Comparison of ENCODE assay signal across 8 mouse cellular contexts in the genomic region with DNA sequence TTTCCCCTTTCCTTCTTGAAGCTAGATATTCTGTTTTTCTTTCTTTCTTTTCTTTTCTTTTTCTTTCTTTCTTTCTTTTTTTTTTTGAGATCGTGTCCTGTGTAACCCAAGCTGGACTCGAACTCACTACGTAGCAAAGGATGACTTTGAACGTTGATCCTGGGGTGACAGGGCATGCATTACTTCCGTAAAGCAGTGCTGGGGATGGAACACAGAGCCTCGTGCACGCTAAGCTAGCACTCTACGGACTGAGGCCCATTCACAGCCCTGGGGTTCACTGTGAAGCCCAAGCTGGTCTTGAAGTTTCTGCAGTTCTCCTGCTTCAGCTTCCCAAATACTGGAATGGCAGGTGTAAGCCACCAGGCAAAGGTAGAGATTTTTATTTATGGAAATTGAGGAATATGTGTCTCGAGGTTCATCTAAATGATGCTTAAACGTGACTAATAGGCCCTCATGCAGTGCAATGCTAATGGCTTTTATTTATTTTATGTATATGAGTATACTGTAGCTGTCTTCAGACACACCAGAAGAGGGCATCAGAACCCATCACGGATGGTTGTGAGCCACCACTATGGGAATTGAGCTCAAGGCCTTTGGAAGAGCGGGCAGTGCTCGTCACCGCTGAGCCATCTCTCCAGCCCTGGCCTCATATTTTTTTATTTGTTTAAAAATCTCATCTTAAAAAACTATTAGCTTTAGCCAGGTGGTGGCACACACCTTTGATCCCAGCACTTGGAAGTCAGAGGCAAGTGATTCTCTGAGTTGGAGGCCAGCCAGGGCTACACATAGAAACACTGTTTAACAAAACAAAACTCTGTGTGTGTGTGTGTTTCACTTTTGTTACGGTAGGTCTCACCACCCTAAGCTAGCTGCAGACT. TPM values are rescaled to one million over a fixed set of nuclear protein-coding genes. Genes with fewer than 3 reads are reported as not detected.
DNase-seq lines count a peak whose midpoint lies in the region; ATAC-seq lines count a peak whose summit lies in the region.

No protein-coding gene starts in this region.

- H3K9me3 ChIP-seq in heart, embryonic 16.5 days (replicated peaks; ENCODE audit: control insufficient read depth, low read length) = no peaks in the 10 kb centered on the region
- H3K9me3 ChIP-seq in hindbrain, embryonic 16.5 days (ENCODE audit: control insufficient read depth, low read length) = no peaks in the 10 kb centered on the region
- H3K9me3 ChIP-seq in midbrain, embryonic 11.5 days (ENCODE audit: control insufficient read depth, low read length) = no peaks in the 10 kb centered on the region

- H3K9ac ChIP-seq in heart, embryonic 16.5 days (ENCODE audit: low read length) = peak overlapping the region; percentile 96
- H3K9ac ChIP-seq in hindbrain, embryonic 16.5 days (ENCODE audit: low read depth, low read length) = peak overlapping the region; percentile 91
- peak overlapping the region; percentile 90 for H3K9ac ChIP-seq in midbrain, embryonic 11.5 days (ENCODE audit: low read length)

- ATAC-seq in heart, embryonic 16.5 days (replicated peaks; ENCODE audit: extremely low read depth, insufficient read depth, low FRiP score) = no peak
- no peak for ATAC-seq in hindbrain, embryonic 16.5 days
- peak; percentile 51; the same call in 1 of the 2 replicates for ATAC-seq in midbrain, embryonic 11.5 days (ENCODE audit: low FRiP score)

- no peak for DNase-seq in heart, postnatal 10 days
- DNase-seq in NIH3T3 (ENCODE audit: low read depth) = peak; percentile 41
- DNase-seq in midbrain, embryonic 11.5 days (ENCODE audit: low spot score, missing footprints) = no peak
- DNase-seq in adrenal gland, adult 18-20 months (ENCODE audit: low spot score in 2 of 2) = no peak
- no peak for DNase-seq in embryo, embryonic 9.5 days (ENCODE audit: extremely low spot score)
- DNase-seq in cerebellum, adult 9-10 months = no peak

- 29% methylated on average over 15 of the region's 15 CpGs for WGBS in heart, embryonic 16.5 days
- WGBS in hindbrain, embryonic 16.5 days = 30% methylated on average over 15 of the region's 15 CpGs
- WGBS in midbrain, embryonic 11.5 days = 30% methylated on average over 15 of the region's 15 CpGs

- intact Hi-C loops in heart, postnatal 10 days (cut with DNase I) = loop anchor here (5.0 kb wide), 1 partner anchor 41 kb away; no protein-coding TSS in a partner anchor

- no peaks in the 10 kb centered on the region for H3K27me3 ChIP-seq in heart, embryonic 16.5 days (ENCODE audit: control insufficient read depth, insufficient read depth, low read length)
- H3K27me3 ChIP-seq in hindbrain, embryonic 16.5 days (replicated peaks; ENCODE audit: control insufficient read depth, insufficient read depth, low read length) = no peaks in the 10 kb centered on the region
- H3K27me3 ChIP-seq in midbrain, embryonic 11.5 days (ENCODE audit: control insufficient read depth, insufficient read depth, low read length) = no peaks in the 10 kb centered on the region

- peak overlapping the region; percentile 99 for H3K4me3 ChIP-seq in heart, embryonic 16.5 days (ENCODE audit: low read length)
- peak overlapping the region; percentile 98 for H3K4me3 ChIP-seq in hindbrain, embryonic 16.5 days (ENCODE audit: low read length)
- H3K4me3 ChIP-seq in midbrain, embryonic 11.5 days (ENCODE audit: low read depth, low read length) = peak overlapping the region; percentile 87

- H3K4me1 ChIP-seq in heart, embryonic 16.5 days (ENCODE audit: control insufficient read depth, insufficient read depth, low read length) = peaks cover 8% of the 10 kb centered on the region; the same call in 1 of the 2 replicates
- H3K4me1 ChIP-seq in hindbrain, embryonic 16.5 days (ENCODE audit: control insufficient read depth, insufficient read depth, low read depth, low read length) = peaks cover 7% of the 10 kb centered on the region
- H3K4me1 ChIP-seq in midbrain, embryonic 11.5 days (ENCODE audit: control insufficient read depth, insufficient read depth, low read length) = peaks cover 8% of the 10 kb centered on the region

- H3K4me2 ChIP-seq in heart, embryonic 16.5 days (ENCODE audit: low read depth, low read length) = peak overlapping the region; percentile 94
- H3K4me2 ChIP-seq in hindbrain, embryonic 16.5 days (ENCODE audit: low read length) = peak overlapping the region; percentile 97
- peak overlapping the region; percentile 85 for H3K4me2 ChIP-seq in midbrain, embryonic 11.5 days

- H3K27ac ChIP-seq in heart, embryonic 16.5 days (ENCODE audit: low read length) = 0 out of 2 replicates have a peak overlapping the region, but pooled peaks have one; percentile 37
- no peak overlapping the region for H3K27ac ChIP-seq in hindbrain, embryonic 16.5 days (ENCODE audit: low read depth, low read length)
- no peak overlapping the region for H3K27ac ChIP-seq in midbrain, embryonic 11.5 days (ENCODE audit: low read depth, low read length)

- H3K36me3 ChIP-seq in heart, embryonic 16.5 days (ENCODE audit: control insufficient read depth, insufficient read depth) = 0 out of 2 replicates have a peak, but pooled peaks cover 3% of the 10 kb centered on the region
- H3K36me3 ChIP-seq in hindbrain, embryonic 16.5 days (ENCODE audit: control insufficient read depth, insufficient read depth, low read length) = no peaks in the 10 kb centered on the region
- no peaks in the 10 kb centered on the region for H3K36me3 ChIP-seq in midbrain, embryonic 11.5 days (ENCODE audit: control insufficient read depth, insufficient read depth, low read length)

RNA-seq across cellular contexts. Expression of gene Rfc2, which starts 2.1 kb away (rescaled TPM):
- 190 and 224 TPM in 2 replicates for polyA plus RNA-seq in heart, embryonic 16.5 days (2015; fragmentation: Nextera tagmentation; extraction: Ambion mirVana)
- total RNA-seq in heart, postnatal 10 days (2021) = 10 to 100 TPM; 37.6 to 39.8 TPM
- 189 and 192 TPM in 2 replicates for polyA plus RNA-seq in hindbrain, embryonic 16.5 days (2015; fragmentation: Nextera tagmentation; extraction: Ambion mirVana)
- 321 and 338 TPM in 2 replicates for polyA plus RNA-seq in midbrain, embryonic 11.5 days (2014; fragmentation: Nextera tagmentation; extraction: Ambion mirVana)
- total RNA-seq in adrenal gland, adult 18-20 months (2021) = 10 to 100 TPM; 34.8 to 37.4 TPM

RNA-seq across cellular contexts. Expression of gene Syna, which starts 23.3 kb away (rescaled TPM):
- not detected in 2 replicates for polyA plus RNA-seq in heart, embryonic 16.5 days (2015; fragmentation: Nextera tagmentation; extraction: Ambion mirVana)
- not detected for total RNA-seq in heart, postnatal 10 days (2021)
- 0.22 and 0.45 TPM in 2 replicates for polyA plus RNA-seq in hindbrain, embryonic 16.5 days (2015; fragmentation: Nextera tagmentation; extraction: Ambion mirVana)
- 0.30 TPM in 1 of 2 replicates, not detected in the other for polyA plus RNA-seq in midbrain, embryonic 11.5 days (2014; fragmentation: Nextera tagmentation; extraction: Ambion mirVana)
- not detected for total RNA-seq in adrenal gland, adult 18-20 months (2021)

RNA-seq across cellular contexts. Expression of gene Clip2, which starts 31.0 kb away (rescaled TPM):
- polyA plus RNA-seq in heart, embryonic 16.5 days (2015; fragmentation: Nextera tagmentation; extraction: Ambion mirVana) = 1.4 TPM in 2 replicates
- total RNA-seq in heart, postnatal 10 days (2021) = 10 to 100 TPM; 14.6 to 16.0 TPM
- polyA plus RNA-seq in hindbrain, embryonic 16.5 days (2015; fragmentation: Nextera tagmentation; extraction: Ambion mirVana) = 14.4 and 15.8 TPM in 2 replicates
- 5.6 and 5.8 TPM in 2 replicates for polyA plus RNA-seq in midbrain, embryonic 11.5 days (2014; fragmentation: Nextera tagmentation; extraction: Ambion mirVana)
- total RNA-seq in adrenal gland, adult 18-20 months (2021) = 10 to 100 TPM; 16.7 to 17.7 TPM

RNA-seq across cellular contexts. Expression of gene Lat2, which starts 31.6 kb away (rescaled TPM):
- polyA plus RNA-seq in heart, embryonic 16.5 days (2015; fragmentation: Nextera tagmentation; extraction: Ambion mirVana) = 4.5 and 5.7 TPM in 2 replicates
- 1 to 10 TPM; 2.8 to 4.5 TPM for total RNA-seq in heart, postnatal 10 days (2021)
- polyA plus RNA-seq in hindbrain, embryonic 16.5 days (2015; fragmentation: Nextera tagmentation; extraction: Ambion mirVana) = 2.1 and 2.6 TPM in 2 replicates
- polyA plus RNA-seq in midbrain, embryonic 11.5 days (2014; fragmentation: Nextera tagmentation; extraction: Ambion mirVana) = 1.5 and 1.6 TPM in 2 replicates
- 1 to 10 TPM; 5.1 to 5.5 TPM for total RNA-seq in adrenal gland, adult 18-20 months (2021)

RNA-seq across cellular contexts. Expression of gene Eif4h, which starts 56.0 kb away (rescaled TPM):
- 347 and 358 TPM in 2 replicates for polyA plus RNA-seq in heart, embryonic 16.5 days (2015; fragmentation: Nextera tagmentation; extraction: Ambion mirVana)
- total RNA-seq in heart, postnatal 10 days (2021) = 100 to 1,000 TPM; 213 to 216 TPM
- polyA plus RNA-seq in hindbrain, embryonic 16.5 days (2015; fragmentation: Nextera tagmentation; extraction: Ambion mirVana) = 332 and 340 TPM in 2 replicates
- 421 and 442 TPM in 2 replicates for polyA plus RNA-seq in midbrain, embryonic 11.5 days (2014; fragmentation: Nextera tagmentation; extraction: Ambion mirVana)
- 100 to 1,000 TPM; 266 to 273 TPM for total RNA-seq in adrenal gland, adult 18-20 months (2021)
